Mouse (Mus musculus): ENCODE data around the gene Cep131.

Cep131 gene

DNA sequence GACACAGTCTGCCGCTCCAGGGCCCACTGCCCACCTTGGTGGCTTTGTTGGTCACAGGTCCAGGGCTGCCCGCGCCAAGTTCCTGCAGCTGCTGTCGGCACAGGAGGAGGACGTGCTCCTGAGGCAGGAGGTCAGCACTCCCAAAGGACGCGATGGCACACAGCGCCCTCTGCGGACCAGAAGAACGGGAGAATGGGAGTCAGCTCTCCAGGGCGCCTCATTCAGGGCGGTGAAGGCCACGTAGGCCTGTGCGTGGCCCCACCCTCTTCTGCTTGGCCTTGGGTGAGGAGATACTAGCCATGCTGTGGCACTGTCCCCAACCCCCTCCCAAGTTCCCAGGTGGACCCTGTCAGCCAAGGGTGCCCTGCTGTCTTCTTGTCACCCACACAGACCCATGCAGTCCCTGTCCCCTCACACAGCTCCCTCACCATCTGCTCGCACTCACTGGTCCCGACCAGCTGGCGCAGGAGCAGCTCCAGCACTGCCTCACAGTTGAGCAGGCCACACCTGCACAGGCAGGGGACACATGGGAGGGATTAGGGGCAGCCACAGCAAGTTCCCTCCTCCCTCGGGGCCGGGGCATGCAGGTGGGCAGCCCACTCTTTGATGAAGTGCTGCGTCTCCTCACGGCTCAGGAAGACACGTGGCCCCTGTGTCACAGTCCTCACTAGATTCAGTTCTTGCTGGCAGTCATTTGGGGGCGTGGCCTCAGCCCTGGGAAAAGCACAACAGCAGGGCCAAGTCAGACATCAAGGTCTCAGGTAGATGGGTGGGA lies 6.4 kb upstream of the Cep131 start:
- DNase-seq = peak; percentile 34 to 64

DNA sequence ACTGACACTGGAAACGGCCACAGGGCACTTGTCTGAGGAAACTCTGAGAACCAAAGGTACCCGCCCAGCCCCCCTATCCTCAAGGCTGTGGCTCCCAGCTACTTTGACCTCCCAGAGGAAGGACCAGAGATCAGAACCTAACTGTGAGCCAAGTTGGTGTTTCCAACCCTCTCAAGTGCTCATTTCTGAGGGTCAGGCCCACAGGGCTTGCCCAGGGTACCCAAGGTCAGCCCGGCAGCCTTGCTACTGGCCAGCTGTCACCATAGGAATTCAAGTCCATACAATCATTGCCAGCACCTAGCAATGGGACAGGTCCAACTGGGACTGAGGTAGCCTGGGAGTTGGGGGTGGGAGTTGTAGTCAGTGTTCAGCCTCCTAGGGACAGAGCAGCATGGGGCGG lies 4.0 kb upstream of the Cep131 start:
- DNase-seq = no peak

- peak in 1 of 2 experiments; percentile 34 for DNase-seq
These were observed 568 bp downstream of the Cep131 start for GRCm38 (mm10) chr11:120085891-120086627.

GRCm38 (mm10) chr11:120080282-120080681 lies 6.3 kb downstream of the Cep131 start:
- no peak for DNase-seq

GRCm38 (mm10) chr11:120076191-120076590 lies 10.4 kb downstream of the Cep131 start:
- no peak for DNase-seq

GRCm38 (mm10) chr11:120072986-120073647 lies 13.5 kb downstream of the Cep131 start:
- DNase-seq = no peak

- no peak for DNase-seq
These were observed 14.8 kb downstream of the Cep131 start for GRCm38 (mm10) chr11:120071731-120072320.

DNA sequence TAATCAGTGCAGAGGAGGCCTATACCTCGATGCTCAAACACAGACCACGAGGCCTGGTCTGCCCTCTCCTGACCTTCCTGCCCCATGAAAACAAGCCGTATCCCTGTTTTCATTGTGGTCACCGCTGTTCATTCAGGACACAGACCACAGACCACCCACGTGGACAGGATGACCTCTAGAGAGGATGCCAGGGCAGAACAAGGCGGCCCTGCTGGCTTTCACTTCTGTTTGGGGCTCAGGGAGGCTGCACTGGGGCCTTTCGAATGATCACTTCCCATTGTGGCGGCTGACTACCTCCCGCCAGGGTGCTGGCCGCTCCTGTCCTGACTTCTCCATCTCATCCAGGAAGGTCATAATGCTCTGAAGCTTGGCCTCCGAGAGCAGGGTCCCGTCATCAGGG lies 15.6 kb downstream of the Cep131 start:
- no peak for DNase-seq

- no peak for DNase-seq
These were observed 16.2 kb downstream of the Cep131 start for GRCm38 (mm10) chr11:120070286-120070930.

GRCm38 (mm10) chr11:120069261-120069660 lies 17.4 kb downstream of the Cep131 start:
- DNase-seq = no peak

DNA sequence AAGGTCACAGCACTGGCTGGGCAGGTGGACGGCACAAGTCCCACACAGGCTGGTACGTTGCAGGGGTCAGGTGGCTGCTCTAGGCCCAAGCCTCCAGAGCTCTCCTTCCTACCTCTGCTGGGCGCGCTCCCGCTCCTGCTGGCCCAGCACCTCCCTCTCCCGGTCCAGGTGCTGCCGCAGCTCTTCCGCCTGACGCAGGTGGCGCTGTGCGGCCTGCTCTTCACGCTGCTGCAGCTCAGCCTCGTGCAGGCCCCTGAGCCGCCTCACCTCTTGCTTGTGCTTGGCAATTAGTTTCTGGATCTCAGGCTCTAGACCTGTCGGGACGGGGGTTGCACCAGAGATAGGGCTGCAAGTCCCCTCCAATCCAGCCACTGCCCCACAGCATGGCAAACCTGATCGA lies 18.8 kb downstream of the Cep131 start:
- no peak for DNase-seq

DNA sequence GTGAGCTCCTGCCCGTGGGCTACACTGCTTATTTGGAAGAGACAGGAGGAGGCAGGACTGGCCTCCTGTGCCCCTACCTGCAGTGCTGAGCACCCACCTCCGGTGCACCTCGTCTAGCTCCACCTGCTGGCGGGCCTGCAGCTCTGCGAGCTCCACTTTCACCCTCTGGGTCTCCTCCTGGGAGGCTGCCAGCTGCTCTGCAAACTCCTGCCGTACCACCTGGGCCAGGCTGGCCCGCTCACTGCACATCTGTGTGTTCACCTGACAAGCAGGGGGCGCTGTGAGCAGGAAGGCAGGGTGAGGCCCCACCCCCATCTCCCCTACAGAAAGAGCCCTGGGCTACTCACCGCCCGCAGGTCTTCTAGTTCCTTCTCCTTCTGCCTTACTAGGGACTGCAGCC lies 21.3 kb downstream of the Cep131 start:
- DNase-seq = peak; percentile 23 to 36

DNA sequence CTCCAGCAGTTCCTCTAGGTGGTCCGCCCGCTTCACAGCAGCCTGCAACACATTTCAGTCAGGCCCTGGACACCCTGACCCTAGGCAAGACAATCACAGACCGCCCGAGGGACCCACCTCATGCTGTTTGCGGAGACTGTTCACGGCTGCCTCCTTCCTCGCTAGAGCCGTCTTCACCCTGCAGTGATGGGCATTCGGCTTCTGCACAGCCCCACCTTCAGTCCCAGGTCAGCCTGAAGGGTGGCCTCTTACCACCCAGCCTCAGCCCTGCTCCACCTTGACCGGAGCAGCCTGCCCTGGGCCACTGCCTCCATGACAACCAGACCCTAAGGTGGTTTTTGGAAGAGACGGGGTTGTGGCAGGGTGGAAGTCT lies 22.0 kb downstream of the Cep131 start:
- no peak for DNase-seq

DNA sequence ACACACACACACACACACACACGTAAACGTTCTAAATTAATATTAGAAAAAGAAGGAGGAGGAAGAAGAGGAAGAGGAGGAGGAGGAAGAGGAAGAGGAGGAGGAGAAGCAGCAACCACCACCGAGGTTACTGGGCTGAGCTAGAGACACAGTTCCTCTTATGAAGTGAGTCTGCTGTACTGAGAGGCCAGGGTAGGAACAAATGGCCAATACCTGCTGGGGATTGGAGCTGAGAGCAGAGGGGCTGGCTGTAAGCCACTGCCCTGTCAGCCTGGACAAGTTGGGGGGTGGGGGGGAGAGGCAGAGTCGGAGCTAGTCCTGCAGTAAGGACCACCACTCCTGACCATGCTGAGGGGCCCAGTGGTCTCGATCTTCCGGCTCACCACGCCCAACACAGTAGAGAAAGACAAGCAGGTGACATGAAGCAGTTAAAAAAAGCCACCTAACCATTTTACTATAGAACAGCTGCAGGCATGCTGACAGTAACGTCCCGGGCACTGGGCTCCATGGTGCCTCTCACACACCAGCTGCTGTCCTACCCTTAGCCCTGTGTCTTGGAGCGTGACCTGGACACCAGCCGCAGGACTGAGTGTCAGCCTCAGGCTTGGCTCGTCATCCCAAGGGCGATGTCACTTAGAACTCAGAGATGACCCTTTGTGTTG lies 22.5 kb downstream of the Cep131 start:
- no peak for DNase-seq

DNA sequence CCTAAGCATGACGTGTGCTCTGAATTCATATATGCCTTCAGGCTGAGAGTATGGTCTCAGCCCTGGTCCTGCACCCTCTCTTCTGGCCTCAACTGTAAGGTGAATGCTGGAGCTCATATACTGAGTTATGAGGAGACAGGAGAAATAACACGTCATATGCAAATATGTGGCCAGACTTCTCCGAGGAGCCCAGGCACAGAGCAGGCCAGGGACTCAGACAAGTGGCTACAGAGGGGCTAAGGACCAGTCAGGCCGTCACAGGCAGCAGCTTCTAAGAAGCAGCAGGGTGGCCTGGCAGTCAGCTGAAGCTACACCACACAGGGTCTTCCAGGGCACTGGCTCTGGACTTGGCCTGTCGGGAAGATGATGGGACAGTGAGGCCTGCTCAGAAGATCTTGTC lies 23.3 kb downstream of the Cep131 start:
- DNase-seq = no peak

GRCm38 (mm10) chr11:120060634-120061033 lies 26.0 kb downstream of the Cep131 start:
- DNase-seq = no peak

DNA sequence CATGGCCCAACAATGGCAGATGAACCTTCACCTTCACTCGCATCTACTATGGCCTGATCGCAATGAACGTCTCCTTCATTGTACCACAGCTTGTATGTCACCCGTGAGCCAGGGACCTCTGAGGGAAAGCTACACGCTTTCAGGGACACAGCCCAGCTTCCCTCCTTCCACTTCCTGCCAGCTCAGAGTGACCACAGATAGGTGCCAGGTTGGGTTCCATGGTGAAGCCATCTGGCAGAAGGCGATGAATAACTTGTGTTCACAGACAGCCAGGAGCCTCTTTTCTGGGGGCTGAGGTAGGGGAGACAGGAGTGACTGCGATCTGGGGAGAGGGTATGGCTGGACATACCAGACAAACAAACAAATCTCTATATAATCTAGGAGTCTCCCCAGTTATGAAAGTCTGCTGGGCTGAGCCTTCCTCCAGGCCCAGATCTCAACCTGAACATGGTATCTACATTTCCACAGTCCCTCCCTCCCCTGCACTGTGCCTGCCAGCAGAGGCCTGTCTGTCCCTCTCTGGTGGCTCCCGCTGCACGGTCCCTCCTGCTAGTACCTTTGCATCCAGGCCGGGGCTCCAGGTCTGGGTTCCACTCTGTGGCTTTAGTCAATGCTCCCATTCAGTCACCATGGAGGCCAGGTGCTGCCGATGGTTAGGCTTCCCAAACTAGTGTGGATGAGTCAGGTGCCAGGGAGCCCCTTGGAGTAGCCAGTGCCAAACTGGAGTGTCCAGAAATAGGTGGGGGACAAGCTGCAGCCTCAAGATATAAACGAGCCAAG lies 30.5 kb downstream of the Cep131 start:
- no peak for DNase-seq

GRCm38 (mm10) chr11:120053846-120054245 lies 32.8 kb downstream of the Cep131 start:
- DNase-seq = no peak

DNA sequence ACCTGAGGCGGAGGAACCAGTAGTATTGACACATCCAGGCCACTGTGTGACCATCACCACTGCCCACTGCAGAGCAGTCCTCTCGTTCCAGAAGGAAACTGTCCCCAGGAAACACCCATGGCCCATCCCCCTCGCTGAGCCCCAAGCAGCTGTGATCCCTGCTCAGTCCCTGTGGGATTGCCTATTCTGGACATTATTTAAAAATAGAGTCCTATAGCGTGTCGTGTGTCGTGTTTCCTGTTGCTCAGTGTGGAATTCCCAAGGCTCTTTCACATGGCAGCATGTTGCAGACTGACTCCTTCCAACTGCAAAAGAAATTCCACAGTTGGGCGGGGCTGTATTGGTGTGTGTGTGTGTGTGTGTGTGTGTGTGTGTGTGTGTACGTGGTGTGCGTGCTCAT lies 34.4 kb downstream of the Cep131 start:
- DNase-seq = no peak

DNA sequence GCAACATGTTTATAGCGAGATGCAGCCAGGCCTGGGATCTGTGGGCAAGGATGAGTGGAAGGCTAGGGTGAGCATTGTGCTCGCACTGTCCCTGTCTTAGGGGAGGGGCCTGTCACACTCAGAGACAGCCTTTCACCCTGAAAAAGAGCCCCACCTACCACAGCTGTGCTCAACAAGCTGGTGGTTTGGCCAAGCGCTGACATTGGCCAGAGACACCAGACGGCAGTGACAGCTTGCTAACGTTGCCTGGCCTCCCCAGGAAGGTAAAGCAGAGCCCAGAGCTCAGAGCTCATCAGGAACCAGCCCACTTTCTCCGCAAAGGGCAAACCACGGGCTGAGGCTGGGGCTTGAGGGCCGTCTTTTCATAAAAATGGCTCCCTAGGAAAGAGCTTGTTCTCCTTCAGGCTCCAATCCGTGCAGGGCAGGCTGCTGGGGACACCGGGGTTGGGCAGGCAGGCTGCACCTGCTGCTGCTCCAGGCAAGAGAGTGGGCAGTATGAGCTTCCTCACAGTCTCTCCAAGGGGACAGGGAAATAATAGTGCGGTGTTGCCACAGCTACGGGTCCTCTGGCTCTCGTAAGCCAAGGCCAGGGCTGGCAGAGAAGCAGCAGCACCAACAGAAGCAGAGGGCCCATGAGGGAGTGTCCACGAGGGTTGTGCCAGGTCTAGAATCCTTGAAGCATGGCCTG lies 35.4 kb downstream of the Cep131 start:
- no peak for DNase-seq

DNA sequence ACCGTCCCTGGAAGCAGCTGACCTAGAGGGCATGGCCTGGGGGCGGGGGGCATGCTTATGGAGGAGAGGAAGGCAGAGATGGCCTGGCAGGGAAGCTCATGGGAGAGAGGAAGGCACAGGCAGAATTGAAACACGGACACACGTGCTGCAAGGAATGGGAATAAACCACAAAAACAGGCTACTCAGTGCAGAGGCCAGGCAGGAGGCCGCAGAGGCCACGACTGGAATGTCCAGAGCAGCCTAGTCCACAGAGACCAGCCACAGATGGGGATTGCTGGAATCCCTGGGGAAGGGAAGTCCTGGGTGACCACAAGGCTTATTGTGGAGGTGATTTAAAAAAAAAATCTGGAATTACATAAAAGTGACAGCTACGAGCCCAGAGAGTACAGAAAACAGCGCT lies 37.6 kb downstream of the Cep131 start:
- no peak for DNase-seq

Measured in thymus, adult 18-20 months (tissue).